Mouse (Mus musculus): ENCODE measurements around the gene Fxyd6. TPM values are rescaled to one million over a fixed set of nuclear protein-coding genes. Genes with fewer than 3 reads are reported as not detected.

Gene Fxyd6
- total RNA-seq, 2 experiments from 2014 or later: 110 to 129 TPM

- no peak for DNase-seq (ENCODE audit: low spot score in 2 of 2)
- intact Hi-C loops (cut with DNase I): no loop called here
Observed at GRCm38 (mm10) chr9:45371337-45371707, 1.3 kb downstream of the Fxyd6 start.

DNA sequence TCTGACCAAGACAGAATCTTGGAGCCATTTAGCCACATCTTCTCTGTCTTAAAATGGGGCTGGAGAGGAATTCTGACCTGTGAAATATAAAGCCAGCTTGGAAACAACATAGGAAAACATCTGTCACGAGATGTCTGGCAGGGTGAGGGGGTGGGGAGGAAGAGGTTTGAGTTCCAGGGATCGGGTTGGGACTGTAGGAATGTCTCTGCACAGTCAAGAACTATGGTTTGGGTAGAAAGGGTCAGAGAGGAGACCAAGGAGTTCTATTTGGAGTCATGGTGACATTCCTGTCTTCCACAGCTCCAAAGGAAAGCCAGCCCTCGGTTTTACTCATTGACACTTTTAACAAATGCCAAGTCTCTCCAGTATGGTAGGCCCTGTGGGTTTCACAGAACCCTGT lies 3.9 kb downstream of the Fxyd6 start:
- intact Hi-C loops (cut with DNase I): no loop called here
- no peak for DNase-seq (ENCODE audit: low spot score in 2 of 2)

DNA sequence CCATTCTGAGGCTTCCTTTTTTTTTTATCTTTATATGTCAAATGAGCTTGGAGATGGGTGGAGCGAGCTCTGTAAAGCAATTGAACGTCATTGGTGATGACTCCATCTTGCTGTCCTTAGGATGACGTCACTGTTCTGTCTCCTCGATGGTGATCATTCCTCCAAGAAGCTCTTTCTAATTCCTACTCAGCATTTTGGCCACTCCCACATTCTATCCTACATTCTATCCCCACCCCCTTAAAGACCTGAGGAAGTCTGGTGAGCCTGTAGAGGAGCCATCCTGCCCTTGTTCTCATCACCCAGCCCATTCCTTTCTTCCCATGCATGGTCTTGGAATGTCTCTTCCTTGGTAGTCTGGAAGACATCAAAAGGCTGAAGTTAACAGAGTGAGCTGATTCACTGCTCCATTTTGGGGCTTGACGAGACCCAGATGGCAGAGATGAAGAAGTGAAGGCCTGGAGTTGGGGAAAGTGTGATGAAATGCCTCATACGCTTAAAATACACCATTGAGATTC lies 5.1 kb downstream of the Fxyd6 start:
- intact Hi-C loops (cut with DNase I): no loop called here
- DNase-seq (ENCODE audit: low spot score in 2 of 2): no peak

DNA sequence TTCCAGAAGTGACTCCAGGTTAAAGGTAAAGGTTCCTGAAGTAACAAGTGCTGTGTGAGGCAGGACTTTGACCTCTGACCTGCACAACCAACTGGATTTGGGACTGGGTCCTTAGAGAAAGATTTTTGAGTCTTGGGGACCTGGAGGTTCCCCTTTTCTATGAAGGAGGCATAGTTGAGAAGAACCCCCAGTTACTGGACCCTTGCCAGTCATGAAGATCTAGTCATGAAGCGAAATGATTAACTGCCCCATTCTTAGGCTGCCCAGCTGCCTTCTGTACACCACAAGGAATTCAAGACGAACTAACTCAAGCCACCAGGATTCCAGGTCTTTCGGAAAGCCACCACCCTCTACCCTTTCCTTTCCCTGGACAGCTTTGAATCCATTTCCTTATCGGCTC lies 6.4 kb downstream of the Fxyd6 start:
- intact Hi-C loops (cut with DNase I): no loop called here
- no peak for DNase-seq (ENCODE audit: low spot score in 2 of 2)

DNA sequence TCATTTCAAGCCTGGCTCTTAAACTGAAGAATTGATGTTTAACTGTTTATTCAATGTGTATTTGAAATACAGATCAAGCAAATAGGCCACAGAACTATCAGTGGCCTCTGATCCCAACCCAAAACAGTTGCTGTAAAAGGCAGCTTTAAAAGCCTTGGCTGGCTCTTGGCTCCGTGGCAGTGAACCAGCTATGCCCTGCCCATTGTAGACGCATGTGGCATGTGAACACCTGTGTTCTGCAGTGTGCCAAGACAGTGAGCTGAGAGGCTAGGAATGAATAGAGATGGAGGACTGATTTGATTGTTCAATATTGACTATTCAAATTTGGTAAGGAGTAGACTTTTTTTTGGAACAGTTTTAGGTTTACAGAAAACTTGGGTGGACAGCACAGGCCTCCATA lies 6.9 kb downstream of the Fxyd6 start:
- intact Hi-C loops (cut with DNase I): no loop called here

GRCm38 (mm10) chr9:45380411-45381251 lies 10.6 kb downstream of the Fxyd6 start:
- intact Hi-C loops (cut with DNase I): no loop called here
- DNase-seq (ENCODE audit: low spot score in 2 of 2): no peak

More for the DNA sequence above, 6.9 kb downstream of the Fxyd6 start:
- DNase-seq (ENCODE audit: low spot score in 2 of 2): no peak

DNA sequence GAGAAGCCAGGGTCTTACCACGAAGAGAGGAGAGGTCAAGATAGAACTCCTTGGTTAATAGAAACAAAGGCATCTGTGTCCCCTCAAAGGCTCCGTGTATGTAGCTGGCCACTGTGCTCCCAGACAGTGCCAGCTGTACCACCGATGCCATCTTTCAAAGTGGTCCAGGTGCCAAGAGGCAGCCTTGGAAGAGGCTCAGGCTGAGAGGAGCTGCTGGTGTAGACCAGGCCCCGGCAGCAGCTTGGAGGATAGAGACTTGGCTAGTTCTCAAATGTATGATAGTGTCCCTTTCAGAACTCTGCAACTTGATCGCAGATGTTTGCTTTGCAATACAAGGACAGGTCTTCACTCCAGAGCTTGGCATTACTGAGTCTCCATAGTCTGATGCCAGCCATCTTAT lies 12.4 kb downstream of the Fxyd6 start:
- intact Hi-C loops (cut with DNase I): no loop called here
- DNase-seq (ENCODE audit: low spot score in 2 of 2): no peak

DNA sequence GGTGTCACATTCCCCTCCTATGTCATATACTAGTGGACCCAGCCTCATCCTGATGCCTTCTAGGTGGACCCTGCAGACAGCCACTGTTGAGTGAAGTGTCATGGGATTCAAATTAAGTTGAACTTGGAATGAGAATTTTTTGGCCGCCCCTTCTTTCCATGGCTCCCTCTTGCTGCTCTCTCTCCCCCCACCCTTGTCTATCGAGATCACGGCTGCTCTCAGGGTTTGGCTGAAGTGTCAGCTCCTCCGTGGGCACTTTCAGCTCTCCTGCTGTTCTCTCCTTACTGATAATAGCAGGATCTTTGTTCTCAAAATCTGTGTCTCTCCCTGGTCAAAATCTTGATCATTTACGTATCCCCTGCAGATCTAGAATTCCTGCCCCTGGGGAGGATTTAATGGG lies 12.8 kb downstream of the Fxyd6 start:
- intact Hi-C loops (cut with DNase I): no loop called here
- DNase-seq (ENCODE audit: low spot score in 2 of 2): no peak

DNA sequence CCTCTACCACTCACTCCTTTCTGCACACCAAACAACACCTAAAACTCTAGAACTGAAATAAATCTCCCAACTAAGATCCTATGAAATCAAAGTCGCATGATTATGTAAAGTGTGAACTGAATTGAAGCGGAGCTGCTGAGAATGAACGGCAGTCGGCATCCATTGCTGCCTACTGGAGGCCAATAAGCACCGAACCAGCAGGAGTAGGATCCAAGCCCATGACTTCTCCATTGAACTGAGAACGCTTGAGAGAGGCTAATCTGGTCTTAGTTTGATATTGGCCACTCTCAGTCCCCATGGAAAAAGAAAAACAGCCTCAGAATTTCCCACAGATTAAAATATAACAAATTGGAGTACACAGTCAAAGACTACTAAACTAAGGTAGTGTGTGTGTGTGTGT lies 13.9 kb downstream of the Fxyd6 start:
- DNase-seq (ENCODE audit: low spot score in 2 of 2): no peak
- intact Hi-C loops (cut with DNase I): no loop called here

GRCm38 (mm10) chr9:45386698-45387097 lies 16.7 kb downstream of the Fxyd6 start:
- no peak for DNase-seq (ENCODE audit: low spot score in 2 of 2)
- intact Hi-C loops (cut with DNase I): no loop called here

- peak; percentile 82 to 84 for DNase-seq (ENCODE audit: low spot score in 2 of 2)
- intact Hi-C loops (cut with DNase I): loop anchor here (1.0 kb wide), 3 partner anchors 43 to 167 kb away; no protein-coding TSS in a partner anchor
Observed at GRCm38 (mm10) chr9:45388385-45388994, 18.5 kb downstream of the Fxyd6 start.

DNA sequence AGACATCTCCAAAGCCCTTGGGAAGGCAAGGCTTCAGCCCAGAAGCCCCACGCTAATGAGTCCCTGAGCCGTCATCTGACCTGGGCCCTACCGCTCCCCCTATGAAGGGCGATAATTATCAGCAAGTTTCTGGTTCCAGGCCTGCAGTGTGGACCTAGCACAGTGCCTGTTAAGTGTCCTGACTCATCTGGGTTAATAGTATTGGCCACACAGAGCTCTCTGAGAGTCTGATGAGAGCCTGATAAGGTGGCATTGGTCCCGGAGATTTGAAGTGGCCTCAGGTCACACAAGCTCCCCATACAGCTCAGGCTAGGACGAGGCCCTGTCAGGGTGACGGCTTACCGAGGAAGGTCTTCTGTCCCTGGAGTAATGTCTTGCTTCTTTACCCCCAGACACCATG lies 19.6 kb downstream of the Fxyd6 start:
- intact Hi-C loops (cut with DNase I): no loop called here
- no peak for DNase-seq (ENCODE audit: low spot score in 2 of 2)

DNA sequence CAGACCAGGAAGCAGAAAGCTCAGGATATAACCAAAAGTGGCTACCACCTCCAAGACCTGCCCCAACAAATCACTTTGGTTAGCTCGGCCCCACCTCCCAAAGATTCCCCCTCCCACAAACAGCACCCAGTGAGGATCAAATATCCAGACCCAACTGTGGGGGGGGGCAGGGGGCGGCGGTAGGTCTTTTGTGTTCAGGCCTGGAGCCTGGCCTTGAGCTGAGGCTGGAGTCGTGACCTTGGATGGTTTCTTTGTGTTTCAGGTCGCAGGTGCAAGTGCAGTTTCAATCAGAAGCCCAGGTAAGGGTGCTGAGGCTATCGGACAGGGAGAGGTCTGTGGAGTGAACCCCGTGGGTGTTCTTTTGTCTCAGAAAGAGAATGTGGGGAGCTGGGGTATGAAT lies 21.3 kb downstream of the Fxyd6 start:
- intact Hi-C loops (cut with DNase I): no loop called here
- DNase-seq (ENCODE audit: low spot score in 2 of 2): no peak

DNA sequence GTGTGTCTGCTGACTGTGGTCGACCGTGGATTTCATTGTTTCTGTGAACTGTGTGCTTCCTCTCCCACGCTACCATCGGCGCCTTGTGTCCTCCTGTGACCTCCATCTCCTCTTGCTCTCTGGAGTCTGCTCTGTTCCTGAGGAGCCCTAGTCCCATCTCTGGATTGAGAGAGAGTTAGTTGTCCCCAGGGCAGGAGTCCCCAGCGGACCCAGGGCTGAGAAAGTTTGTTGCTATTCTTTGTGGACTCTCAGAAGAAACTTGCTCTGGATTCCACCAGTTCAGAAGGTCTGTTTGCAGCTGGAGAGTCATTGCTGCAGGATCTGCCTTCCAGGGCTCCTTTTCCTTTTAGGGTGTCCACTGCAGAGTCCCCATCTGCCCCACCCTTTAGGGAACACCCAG lies 25.2 kb downstream of the Fxyd6 start:
- no peak for DNase-seq (ENCODE audit: low spot score in 2 of 2)
- intact Hi-C loops (cut with DNase I): no loop called here

GRCm38 (mm10) chr9:45395796-45396195 lies 25.8 kb downstream of the Fxyd6 start:
- DNase-seq (ENCODE audit: low spot score in 2 of 2): no peak
- intact Hi-C loops (cut with DNase I): no loop called here

GRCm38 (mm10) chr9:45398336-45398735 lies 28.4 kb downstream of the Fxyd6 start:
- no peak for DNase-seq (ENCODE audit: low spot score in 2 of 2)
- intact Hi-C loops (cut with DNase I): no loop called here

- intact Hi-C loops (cut with DNase I): no loop called here
- no peak for DNase-seq (ENCODE audit: low spot score in 2 of 2)
Observed at GRCm38 (mm10) chr9:45399434-45399833, 29.4 kb downstream of the Fxyd6 start, which contains the start of gene Fxyd2. Gene Fxyd2, plus strand, starts transcription at chr9:45399669.

GRCm38 (mm10) chr9:45401851-45402250 lies 31.9 kb downstream of the Fxyd6 start:
- intact Hi-C loops (cut with DNase I): no loop called here
- DNase-seq (ENCODE audit: low spot score in 2 of 2): no peak

DNA sequence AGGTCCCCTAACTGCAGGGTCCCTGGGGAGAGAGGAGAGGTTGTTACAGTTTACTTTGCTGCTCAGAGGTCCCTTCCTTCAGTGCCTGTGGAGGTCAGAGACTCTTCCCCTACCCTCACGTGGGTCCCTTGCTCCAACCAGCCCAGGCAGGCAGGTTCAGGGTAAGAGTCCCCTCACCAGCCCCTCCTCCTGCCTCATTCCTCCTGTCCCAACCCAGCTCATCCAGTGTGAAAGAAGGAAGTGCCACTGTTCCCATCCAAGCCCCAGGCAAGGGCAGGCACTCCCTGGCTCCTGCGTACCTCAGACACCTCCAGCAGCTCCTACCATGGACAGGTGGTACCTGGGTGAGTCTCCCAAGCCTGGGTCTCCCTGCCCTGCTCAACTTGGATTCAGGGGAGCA lies 33.0 kb downstream of the Fxyd6 start:
- intact Hi-C loops (cut with DNase I): no loop called here
- no peak for DNase-seq (ENCODE audit: low spot score in 2 of 2)

DNA sequence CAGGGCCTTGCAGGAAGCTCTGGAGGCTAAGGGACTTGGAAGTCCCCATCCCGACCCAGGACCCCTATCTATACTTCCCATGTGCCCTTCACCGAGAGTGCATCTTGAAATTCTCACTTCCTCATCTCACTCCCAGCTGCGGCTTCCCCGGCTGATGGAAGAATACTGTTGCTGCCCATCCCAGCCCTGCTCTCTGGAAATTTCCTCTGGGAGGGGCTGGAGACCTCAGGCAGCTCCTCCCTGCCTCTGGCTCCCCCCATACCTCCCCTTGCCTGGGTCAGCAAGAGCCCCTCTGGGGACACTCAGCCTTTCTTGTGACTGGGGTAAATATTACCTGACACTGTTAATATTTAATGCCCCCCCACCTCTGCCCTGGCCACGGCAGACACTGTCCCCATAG lies 35.7 kb downstream of the Fxyd6 start:
- DNase-seq (ENCODE audit: low spot score in 2 of 2): no peak
- intact Hi-C loops (cut with DNase I): loop anchor here (5.0 kb wide), 1 partner anchor 183 kb away; no protein-coding TSS in a partner anchor

- DNase-seq (ENCODE audit: low spot score in 2 of 2): no peak
- intact Hi-C loops (cut with DNase I): loop anchor here (5.0 kb wide), 1 partner anchor 185 kb away; no protein-coding TSS in a partner anchor
Observed at GRCm38 (mm10) chr9:45406808-45407207, 36.8 kb downstream of the Fxyd6 start.
